Mouse (Mus musculus): ENCODE results near the gene Cenpb.

DNA sequence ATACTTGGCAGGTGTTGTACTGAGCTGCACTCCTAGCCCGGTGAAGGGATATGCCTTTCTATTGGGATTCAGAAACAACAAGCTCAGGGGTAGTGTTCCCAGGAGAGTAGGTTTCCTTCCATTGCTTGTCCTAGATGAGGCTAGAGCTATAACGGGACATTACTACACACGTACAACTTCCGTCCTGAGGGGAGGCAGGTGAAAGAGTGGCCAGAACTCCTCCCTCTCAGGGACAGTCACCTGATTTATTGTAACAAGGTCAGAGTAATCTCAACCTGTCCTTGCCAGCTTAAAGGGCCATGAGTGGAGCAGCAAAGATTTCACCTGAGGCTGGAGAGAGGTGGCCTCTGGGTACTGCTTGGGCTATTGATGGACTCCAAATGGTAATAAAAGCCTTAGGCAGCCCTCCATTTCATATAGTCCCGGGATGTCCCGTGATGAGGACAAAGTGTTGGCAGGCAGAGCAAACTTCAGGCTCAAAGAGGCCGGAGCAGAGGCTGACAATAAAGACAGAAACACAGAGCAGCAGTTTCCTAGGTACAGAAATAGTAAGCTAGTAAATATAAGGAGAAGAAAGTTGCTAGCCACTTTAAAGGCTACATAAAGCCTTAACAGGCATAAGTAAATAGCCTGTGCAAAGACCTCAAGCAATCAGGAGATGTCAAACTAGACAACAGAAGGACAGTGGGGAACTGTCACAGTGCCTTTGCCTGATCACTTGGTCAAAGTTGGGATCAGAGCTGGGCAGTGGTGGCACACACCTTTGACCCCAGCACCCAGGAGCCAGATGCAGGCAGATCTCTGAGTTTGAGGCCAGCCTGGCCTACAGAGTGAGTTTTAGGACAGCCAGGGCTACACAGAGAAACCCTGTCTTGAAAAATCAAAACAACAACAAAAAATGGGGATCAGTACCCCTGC lies 36.3 kb upstream of the Cenpb start:
- no peak for TF ChIP-seq CTCF (IDR thresholded peaks at IDR 0.05; ENCODE audit: extremely low read depth, insufficient read depth, insufficient read length, insufficient replicate concordance)
- no peak for TF ChIP-seq POLR2A (IDR thresholded peaks at IDR 0.05; ENCODE audit: low read depth, low read length)
